Mouse (Mus musculus) gonadal fat pad, adult 2 months (tissue): ENCODE results near the gene Ier5. TPM values are rescaled to one million over a fixed set of nuclear protein-coding genes. Genes with fewer than 3 reads are reported as not detected.

Experiments used
- DNase-seq: peaks from one replicate; pipeline ENCODE4 v3.0.0-alpha.2; 2012; ENCODE audit warnings: low read depth
- polyA plus RNA-seq: library from polyadenylated mRNA; depleted of rRNA; stranded (reverse); fragments of >200 nt; gene quantifications from 2 replicates; pipeline ENCODE4 v1.2.3, GENCODE M21; 2012; rRNA removed

The Ier5 gene
- polyA plus RNA-seq, 1 experiment: 8.9 TPM

- DNase-seq: no peak
Observed at GRCm38 (mm10) chr1:155053296-155053695, 46.1 kb downstream of the Ier5 start.

GRCm38 (mm10) chr1:155052761-155053166 is 46.7 kb downstream of the Ier5 start:
- no peak for DNase-seq

- DNase-seq: no peak
Observed at GRCm38 (mm10) chr1:155052131-155052760, 47.2 kb downstream of the Ier5 start.

- no peak for DNase-seq
Observed at GRCm38 (mm10) chr1:155051701-155052127, 47.7 kb downstream of the Ier5 start.

- DNase-seq: no peak
Observed at GRCm38 (mm10) chr1:155050897-155051592, 48.4 kb downstream of the Ier5 start.

- DNase-seq: no peak
Observed at GRCm38 (mm10) chr1:155050174-155050573, 49.3 kb downstream of the Ier5 start.

GRCm38 (mm10) chr1:155048947-155049346 is 50.5 kb downstream of the Ier5 start:
- DNase-seq: no peak

Other genes starting within 250 kb of the Ier5 start
- gene Cacna1e, start 215.1 kb downstream of the Ier5 start, polyA plus RNA-seq: 0.51 and 0.55 TPM in 2 replicates
- 11.6 and 14.1 TPM in 2 replicates for gene Mr1, start 47.2 kb upstream of the Ier5 start, polyA plus RNA-seq
- 48.6 and 58.8 TPM in 2 replicates for gene Stx6, start 59.1 kb upstream of the Ier5 start, polyA plus RNA-seq
- gene BC034090, start 144.8 kb upstream of the Ier5 start, polyA plus RNA-seq: 22.8 and 33.6 TPM in 2 replicates